Comparison of ENCODE assay signal across 26 mouse cellular contexts in the genomic region with DNA sequence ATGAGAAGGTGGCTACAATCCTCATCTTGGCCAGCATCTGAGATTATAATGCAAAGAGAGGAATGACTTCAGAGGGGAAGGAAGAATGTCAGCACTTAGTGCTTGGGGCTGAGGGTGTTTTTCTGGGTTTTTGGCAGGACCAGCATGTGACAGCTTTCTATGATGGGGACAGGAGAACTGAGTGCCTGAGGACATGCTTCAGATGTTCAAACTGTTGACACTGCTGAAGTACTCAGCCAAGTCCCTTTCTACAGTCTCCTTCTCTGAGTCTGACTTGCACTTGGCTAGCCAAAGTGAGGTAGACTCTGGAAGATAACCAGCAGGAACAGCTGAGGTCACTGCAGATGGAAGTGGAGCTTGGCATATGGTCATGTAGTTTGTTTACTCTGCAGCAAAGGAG.
DNase-seq lines count a peak whose midpoint lies in the region; ATAC-seq lines count a peak whose summit lies in the region.
"Had no signal": no experiment of that assay in that cellular context is flagged by ENCODE, and none has a peak within 500 bp of the region (broad histone marks: within the 10 kb centered on the region; RNA-seq: fewer than 3 reads in every experiment).

No protein-coding gene starts in this region.

- no peak overlapping the region for H3K4me2 ChIP-seq in intestine, embryonic 15.5 days (replicated peaks)
- H3K4me2 ChIP-seq: embryonic facial prominence, embryonic 12.5 days; forebrain, embryonic 12.5 days; heart, embryonic 13.5 days; limb, embryonic 15.5 days; liver, embryonic 15.5 days; midbrain, embryonic 11.5 days; neural tube, embryonic 15.5 days had no signal

- no peaks in the 10 kb centered on the region for H3K9me3 ChIP-seq in heart, embryonic 10.5 days
- H3K9me3 ChIP-seq in intestine, embryonic 15.5 days, result no peaks in the 10 kb centered on the region
- H3K9me3 ChIP-seq: embryonic facial prominence, embryonic 12.5 days; forebrain, embryonic 12.5 days; heart, embryonic 13.5 days; limb, embryonic 15.5 days; liver, embryonic 15.5 days; neural tube, embryonic 15.5 days had no signal

- intact Hi-C loops in heart, postnatal 10 days (cut with DNase I), result no loop called here
- intact Hi-C loops in left cerebral cortex, postnatal 10 days (cut with DNase I), result no loop called here

- no peak overlapping the region for H3K27ac ChIP-seq in heart, embryonic 10.5 days
- no peak overlapping the region for H3K27ac ChIP-seq in intestine, embryonic 15.5 days
- H3K27ac ChIP-seq: embryonic facial prominence, embryonic 12.5 days; forebrain, embryonic 12.5 days; heart, embryonic 13.5 days; hindbrain, postnatal 0 days; limb, embryonic 15.5 days; liver, embryonic 15.5 days; neural tube, embryonic 15.5 days had no signal

- H3K9ac ChIP-seq in intestine, embryonic 15.5 days, result no peak overlapping the region
- H3K9ac ChIP-seq: embryonic facial prominence, embryonic 12.5 days; forebrain, embryonic 12.5 days; heart, embryonic 13.5 days; limb, embryonic 15.5 days; liver, embryonic 15.5 days; neural tube, embryonic 15.5 days had no signal

- ATAC-seq in intestine, embryonic 15.5 days, result no peak
- ATAC-seq: hindbrain, postnatal 0 days; intestine, postnatal 0 days; Patski had no signal

- H3K4me3 ChIP-seq in heart, embryonic 10.5 days, result no peak overlapping the region
- H3K4me3 ChIP-seq in intestine, embryonic 15.5 days (replicated peaks), result no peak overlapping the region
- H3K4me3 ChIP-seq: embryonic facial prominence, embryonic 12.5 days; forebrain, embryonic 12.5 days; heart, embryonic 13.5 days; limb, embryonic 15.5 days; liver, embryonic 15.5 days; neural tube, embryonic 15.5 days had no signal

- H3K27me3 ChIP-seq in heart, embryonic 10.5 days (ENCODE audit: insufficient read depth, poor library complexity, severe bottlenecking), result no peaks in the 10 kb centered on the region
- no peaks in the 10 kb centered on the region for H3K27me3 ChIP-seq in intestine, embryonic 15.5 days (replicated peaks)
- H3K27me3 ChIP-seq: CH12.LX; embryonic facial prominence, embryonic 12.5 days; forebrain, embryonic 12.5 days; heart, embryonic 13.5 days; limb, embryonic 15.5 days; liver, embryonic 15.5 days; neural tube, embryonic 15.5 days; Patski had no signal

- H3K4me1 ChIP-seq in heart, embryonic 10.5 days, result no peaks in the 10 kb centered on the region
- no peaks in the 10 kb centered on the region for H3K4me1 ChIP-seq in intestine, embryonic 15.5 days (replicated peaks)
- H3K4me1 ChIP-seq: heart, embryonic 13.5 days; limb, embryonic 15.5 days; liver, embryonic 15.5 days; neural tube, embryonic 15.5 days had no signal

- H3K36me3 ChIP-seq in heart, embryonic 10.5 days, result no peaks in the 10 kb centered on the region
- no peaks in the 10 kb centered on the region for H3K36me3 ChIP-seq in intestine, embryonic 15.5 days
- H3K36me3 ChIP-seq: embryonic facial prominence, embryonic 12.5 days; forebrain, embryonic 12.5 days; G1E; heart, embryonic 13.5 days; limb, embryonic 15.5 days; liver, embryonic 15.5 days; neural tube, embryonic 15.5 days had no signal

- DNase-seq in heart, adult 11 months, result peak; percentile 93
- no peak for DNase-seq in heart, embryonic 10.5 days (ENCODE audit: low spot score)
- DNase-seq in heart, postnatal 10 days, result peak; percentile 53 to 66
- DNase-seq in heart, postnatal 4 days, result peak; percentile 15
- DNase-seq in lung, postnatal 36 days, result peak; percentile 54
- no peak for DNase-seq in left cerebral cortex, postnatal 10 days (ENCODE audit: extremely low spot score in 1 of 2, low spot score in 2 of 2)
- DNase-seq: adrenal gland, adult 2 months; B cell, adult 2 months; cerebellum, adult 11-12 months; cerebellum, postnatal 25 days; kidney, postnatal 36 days; left cerebral cortex, postnatal 4 days; thymus, adult 2 months had no signal

Comparison
In these comparisons a context has a peak if more than half of its experiments do, and no peak if none do; other contexts are left out.
1. DNase-seq: peak in heart, adult 11 months (single experiment), heart, postnatal 10 days (2 of 2), heart, postnatal 4 days (single experiment) and lung, postnatal 36 days (single experiment); none in heart, embryonic 10.5 days (single experiment) and left cerebral cortex, postnatal 10 days (0 of 2).